Mouse (Mus musculus): ENCODE measurements around the gene Ttll8. TPM values are rescaled to one million over a fixed set of nuclear protein-coding genes. Genes with fewer than 3 reads are reported as not detected.

Ttll8 gene
- total RNA-seq, 2 experiments from 2014 or later = not detected

DNA sequence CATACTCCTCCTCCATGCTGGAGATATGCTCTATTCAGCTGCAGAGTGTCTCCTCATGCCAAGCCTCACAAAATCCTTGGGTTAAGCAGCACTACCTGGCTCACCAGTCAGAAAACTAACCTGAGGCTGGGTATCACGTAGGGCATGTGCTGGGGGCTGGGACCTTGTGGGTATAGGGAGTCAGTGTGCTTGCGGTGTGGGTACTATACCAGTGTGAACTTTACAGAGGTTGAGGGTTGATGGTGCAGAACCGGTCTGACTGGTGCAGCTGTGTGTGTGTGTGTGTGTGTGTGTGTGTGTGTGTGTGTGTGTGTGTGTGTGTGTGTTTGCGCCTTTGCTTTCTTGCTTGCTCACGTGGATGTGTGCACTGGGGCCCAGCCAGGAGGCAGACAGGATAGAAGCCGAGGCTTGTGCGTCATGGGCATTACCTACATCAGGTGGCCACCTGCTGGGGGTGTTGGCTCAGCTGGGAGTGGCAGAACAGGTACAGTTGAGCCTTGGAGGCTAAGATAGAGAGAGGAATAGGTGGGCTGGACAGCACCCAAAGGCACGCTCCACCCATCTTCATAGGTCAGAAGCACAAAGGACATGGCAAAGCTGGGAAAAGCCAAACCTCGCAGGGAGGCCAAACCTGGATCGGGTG is 102.6 kb downstream of the Ttll8 start:
- no peak for DNase-seq
- Histone ChIP-seq H3K4me3 (no peak overlapping the region), H3K27ac (peak overlapping the region; percentile 90)
- intact Hi-C loops (cut with DNase I) = no loop called here
- no peak for TF ChIP-seq CTCF (IDR thresholded peaks at IDR 0.05)

DNA sequence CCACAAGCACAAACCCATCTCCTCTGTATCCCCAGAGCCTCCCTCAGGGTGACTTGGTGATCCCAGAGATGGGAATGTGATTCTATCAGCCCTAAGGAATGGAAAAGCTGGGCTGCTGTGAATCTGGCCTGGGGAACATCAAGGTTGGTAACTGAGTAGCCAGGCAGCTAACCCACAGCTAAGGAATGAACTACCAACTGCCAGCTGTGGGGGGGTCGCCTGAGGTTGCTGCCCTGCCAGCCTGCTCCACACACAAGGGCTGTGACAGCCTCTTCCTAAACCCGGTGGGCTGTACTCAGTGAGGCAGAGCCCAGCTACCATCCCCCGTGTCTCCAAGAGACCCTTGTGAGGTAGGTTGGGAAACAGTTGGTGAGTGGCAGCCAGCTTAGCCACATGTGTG is 103.1 kb downstream of the Ttll8 start:
- TF ChIP-seq CTCF (IDR thresholded peaks at IDR 0.05) = no peak
- DNase-seq = no peak
- Histone ChIP-seq H3K27ac (peak overlapping the region; percentile 90), H3K4me3 (peak overlapping the region; percentile 7; the same call in 1 of the 2 replicates)
- intact Hi-C loops (cut with DNase I) = no loop called here

DNA sequence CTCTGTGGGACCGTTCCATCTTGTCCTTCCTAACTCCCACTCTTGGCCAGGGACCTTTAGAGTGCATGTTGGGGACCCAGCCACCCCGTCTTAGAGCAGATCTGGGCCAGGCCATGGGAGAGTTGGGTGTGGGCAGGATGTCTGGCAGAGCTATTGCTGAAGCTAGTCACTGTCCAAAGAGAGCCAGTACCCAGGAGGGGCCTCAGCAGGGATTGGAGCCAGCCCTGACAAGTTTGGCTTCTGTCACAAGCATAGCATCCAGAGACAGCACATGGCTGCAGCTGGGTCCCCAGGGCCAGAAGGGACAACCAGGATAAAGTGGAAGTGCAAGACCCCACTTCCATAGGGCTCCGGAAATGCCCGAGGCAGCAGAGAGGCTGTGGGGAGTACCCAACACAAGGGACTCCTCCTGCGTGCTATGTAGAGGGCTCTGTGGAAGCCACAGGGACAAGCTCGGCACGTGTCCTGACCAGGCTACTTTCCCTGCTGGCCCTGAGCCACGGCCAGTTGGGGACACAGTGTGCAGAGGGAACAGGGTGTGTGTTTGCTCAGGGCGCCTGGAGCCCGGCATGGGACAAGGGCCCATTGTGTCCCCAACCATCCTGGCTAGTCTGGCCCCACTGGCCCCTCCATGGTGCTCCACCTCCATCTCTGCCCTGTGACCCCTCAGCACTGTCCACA is 103.9 kb downstream of the Ttll8 start:
- Histone ChIP-seq H3K27ac (peak overlapping the region; percentile 90), H3K4me3 (peak overlapping the region; percentile 7; the same call in 1 of the 2 replicates)
- DNase-seq = peak; percentile 95
- intact Hi-C loops (cut with DNase I) = no loop called here
- no peak for TF ChIP-seq CTCF (IDR thresholded peaks at IDR 0.05)

DNA sequence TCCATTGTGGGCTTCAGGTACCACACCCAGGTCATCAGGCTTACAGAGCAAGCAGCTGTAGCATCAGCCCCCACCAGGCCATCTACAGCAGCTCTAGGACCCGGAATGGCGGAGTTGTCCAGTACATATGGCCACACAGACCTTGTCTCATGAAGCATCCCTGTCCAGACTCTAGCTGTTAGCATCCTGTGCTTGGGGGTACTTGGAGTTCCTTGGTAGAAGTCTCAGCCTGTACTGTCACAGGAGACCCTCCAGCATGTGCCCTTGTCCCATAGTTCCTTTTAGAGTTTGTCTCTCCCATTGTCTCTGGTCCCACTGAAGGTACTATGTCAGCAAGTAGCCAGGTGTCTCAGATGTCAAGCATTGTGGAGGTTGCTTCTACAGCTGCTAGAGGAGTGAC is 104.6 kb downstream of the Ttll8 start:
- DNase-seq = no peak
- H3K27ac ChIP-seq = peak overlapping the region; percentile 90
- TF ChIP-seq CTCF (IDR thresholded peaks at IDR 0.05) = no peak
- no peak overlapping the region for H3K4me3 ChIP-seq
- intact Hi-C loops (cut with DNase I) = no loop called here

DNA sequence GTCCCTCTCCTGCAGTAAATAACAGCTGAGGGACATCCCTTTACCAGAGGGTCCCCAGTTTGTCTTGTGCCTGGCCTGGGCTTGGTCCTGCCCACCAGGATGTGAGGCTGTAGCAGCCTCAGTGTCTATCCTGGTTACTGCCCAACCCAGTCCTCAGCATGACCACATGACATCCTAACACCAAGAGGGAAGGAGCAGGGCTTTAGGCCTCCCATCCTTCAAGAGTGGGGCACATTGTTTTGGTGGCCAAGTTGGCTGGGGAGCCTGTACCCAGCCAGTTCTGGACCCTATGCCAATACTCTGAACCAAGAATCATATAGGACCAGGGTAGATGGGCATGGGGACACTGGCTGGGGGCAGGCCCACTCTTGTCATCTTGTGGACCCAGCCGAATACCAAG is 105.6 kb downstream of the Ttll8 start:
- intact Hi-C loops (cut with DNase I) = no loop called here
- no peak for DNase-seq
- Histone ChIP-seq H3K4me3 (no peak overlapping the region), H3K27ac (peak overlapping the region; percentile 90)
- no peak for TF ChIP-seq CTCF (IDR thresholded peaks at IDR 0.05)

DNA sequence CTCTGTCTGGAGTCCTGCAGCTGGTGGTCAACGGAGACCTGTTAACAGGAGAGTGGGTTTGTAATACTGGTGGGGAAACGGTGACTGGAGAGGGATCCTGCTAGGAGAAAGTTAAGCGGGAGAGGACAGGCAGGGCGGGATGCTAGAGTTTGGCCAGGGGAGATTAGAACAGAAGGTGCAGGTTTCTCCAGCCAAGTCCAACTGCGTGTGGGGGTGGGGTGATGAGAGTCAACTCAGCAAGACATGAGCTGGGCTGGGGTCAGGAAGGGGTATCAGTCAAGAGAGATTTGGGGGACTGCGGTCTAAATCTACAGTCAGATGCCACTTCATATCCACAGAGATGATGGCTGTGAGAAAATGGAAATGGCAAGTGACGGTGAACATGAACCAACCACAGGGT is 109.3 kb downstream of the Ttll8 start:
- no peak for DNase-seq
- Histone ChIP-seq H3K27ac (no peak overlapping the region), H3K4me3 (no peak overlapping the region)
- intact Hi-C loops (cut with DNase I) = no loop called here
- TF ChIP-seq CTCF (IDR thresholded peaks at IDR 0.05) = no peak

DNA sequence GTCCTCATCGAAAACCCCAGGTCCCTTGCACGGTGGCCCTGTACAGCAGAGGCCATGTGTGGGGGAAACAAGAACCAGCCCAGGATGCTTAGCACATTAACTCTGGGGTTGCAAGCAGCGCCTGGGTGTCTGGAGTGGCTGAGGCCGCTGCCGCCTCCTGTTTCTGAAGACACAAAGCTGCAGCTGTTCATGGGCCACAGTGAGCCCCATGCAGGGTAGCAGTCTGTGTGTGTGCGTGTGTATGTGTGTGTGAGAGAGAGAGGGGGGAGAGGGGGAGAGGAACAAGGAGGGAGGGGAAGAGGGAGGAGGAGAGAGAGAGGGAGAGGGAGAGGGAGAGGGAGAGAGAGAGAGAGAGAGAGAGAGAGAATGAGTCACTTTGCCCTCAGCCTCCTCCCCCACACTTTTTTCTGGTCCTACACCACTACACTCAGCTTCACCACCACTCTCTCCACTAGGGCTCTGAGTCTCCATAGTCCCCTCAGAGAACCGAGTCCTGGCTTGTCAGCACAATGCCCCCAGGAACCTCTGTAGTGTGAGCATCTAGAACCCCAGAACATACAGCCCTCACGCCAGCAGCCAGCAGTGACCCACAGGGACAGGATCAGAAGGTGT is 110.6 kb downstream of the Ttll8 start:
- no peak for TF ChIP-seq CTCF (IDR thresholded peaks at IDR 0.05)
- intact Hi-C loops (cut with DNase I) = no loop called here
- no peak overlapping the region for H3K4me3 ChIP-seq
- no peak for DNase-seq
- H3K27ac ChIP-seq = peak overlapping the region; percentile 24; the same call in 1 of the 2 replicates

DNA sequence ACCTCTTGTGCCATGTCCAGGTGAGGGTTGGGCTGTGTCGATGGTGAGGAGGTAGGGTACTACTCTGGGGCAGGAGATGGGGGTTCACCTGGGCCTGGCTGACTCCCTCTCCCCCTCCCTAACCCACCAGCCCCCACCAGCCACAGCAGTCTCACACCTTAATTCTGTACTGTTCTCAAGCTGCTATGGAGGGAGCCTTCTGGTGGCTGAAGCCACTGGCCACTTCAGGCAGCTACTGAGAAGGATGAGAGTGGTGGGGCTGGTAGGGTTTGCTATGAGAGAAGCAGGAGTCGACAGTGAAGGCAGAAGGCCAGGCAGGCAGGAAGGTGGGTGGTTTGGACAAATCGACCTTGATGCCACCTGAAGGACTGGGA is 111.9 kb downstream of the Ttll8 start:
- Histone ChIP-seq H3K4me3 (no peak overlapping the region), H3K27ac (no peak overlapping the region)
- no peak for TF ChIP-seq CTCF (IDR thresholded peaks at IDR 0.05)
- intact Hi-C loops (cut with DNase I) = no loop called here
- no peak for DNase-seq

DNA sequence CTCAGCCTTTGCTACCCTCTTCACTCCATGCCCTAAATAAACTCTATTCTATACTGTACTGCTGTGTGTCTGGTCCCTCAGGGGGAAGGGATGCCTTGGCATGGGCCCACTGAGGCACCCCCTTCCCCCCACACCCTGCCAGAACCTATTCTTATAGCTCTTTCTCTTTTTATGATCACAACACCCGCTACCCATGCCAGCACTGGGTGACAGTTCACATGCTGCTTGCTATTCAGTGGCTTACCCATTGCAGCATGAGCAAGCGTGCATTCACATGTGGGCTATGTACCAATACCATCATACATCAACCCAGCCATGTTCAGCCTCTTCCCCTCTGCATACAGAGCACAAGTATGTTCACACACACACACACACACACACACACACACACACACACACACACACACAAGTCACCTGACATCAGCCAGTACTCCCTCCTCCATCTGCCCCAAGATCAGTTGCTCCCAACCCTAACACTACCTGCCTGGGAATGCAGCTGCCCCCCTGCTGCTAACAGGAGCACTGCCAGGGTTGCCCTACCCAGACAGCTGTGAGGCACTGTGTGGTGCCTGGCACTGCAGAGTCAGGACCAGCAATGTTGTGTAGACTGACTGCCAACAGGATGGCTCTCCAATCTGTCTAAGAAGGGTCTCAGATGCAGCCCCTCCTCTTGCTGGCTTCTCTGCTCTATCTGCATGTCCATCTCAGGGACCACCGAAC is 112.5 kb downstream of the Ttll8 start:
- intact Hi-C loops (cut with DNase I) = no loop called here

DNA sequence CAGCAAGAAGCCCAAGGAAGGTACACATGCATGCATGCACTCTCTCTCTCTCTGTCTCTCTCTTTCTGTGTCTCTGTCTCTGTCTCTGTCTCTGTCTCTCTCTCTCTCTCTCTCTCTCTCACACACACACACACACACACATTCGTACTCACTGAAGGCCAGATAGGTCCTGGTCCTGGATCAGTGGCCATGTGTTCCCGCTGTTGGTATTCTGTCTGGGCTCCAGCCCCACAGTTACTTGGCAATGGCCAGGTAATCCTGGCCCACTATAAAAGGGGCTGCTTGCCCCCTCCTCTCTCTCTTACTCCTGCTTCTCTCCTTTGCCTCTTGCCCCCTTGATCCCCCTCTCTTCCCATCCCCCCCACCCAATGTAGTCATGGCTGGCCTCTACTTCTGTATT is 113.1 kb downstream of the Ttll8 start:
- DNase-seq = no peak
- no peak for TF ChIP-seq CTCF (IDR thresholded peaks at IDR 0.05)
- Histone ChIP-seq H3K27ac (peak overlapping the region; percentile 69), H3K4me3 (no peak overlapping the region)
- intact Hi-C loops (cut with DNase I) = no loop called here

More for the DNA sequence above, 112.5 kb downstream of the Ttll8 start:
- H3K4me3 ChIP-seq = no peak overlapping the region
- no peak for TF ChIP-seq CTCF (IDR thresholded peaks at IDR 0.05)
- DNase-seq = no peak
- peak overlapping the region; percentile 69; the same call in 1 of the 2 replicates for H3K27ac ChIP-seq

Other genes with a start within 250 kb of the Ttll8 start
- 10 to 100 TPM; 25.0 to 25.4 TPM for gene Brd1, start 220.2 kb downstream of the Ttll8 start, total RNA-seq (2021)
- gene Zbed4, start 202.8 kb downstream of the Ttll8 start, total RNA-seq (2021) = 10 to 100 TPM; 14.1 to 15.8 TPM
- gene Alg12, start 135.1 kb downstream of the Ttll8 start, total RNA-seq (2021) = 1 to 10 TPM; 3.9 to 6.6 TPM
- 10 to 100 TPM in 1 of 2 experiments, 1 to 10 TPM in 1; 8.1 to 11.6 TPM for gene Creld2, start 134.8 kb downstream of the Ttll8 start, total RNA-seq (2021)
- gene Pim3, start 92.2 kb downstream of the Ttll8 start, total RNA-seq (2021) = 10 to 100 TPM; 34.4 to 46.6 TPM
- not detected for gene Mlc1, start 24.6 kb upstream of the Ttll8 start, total RNA-seq (2021)
- not detected for gene Mov10l1, start 28.5 kb upstream of the Ttll8 start, total RNA-seq (2021)
- gene Panx2, start 105.3 kb upstream of the Ttll8 start, total RNA-seq (2021) = not detected
- gene Trabd, start 120.7 kb upstream of the Ttll8 start, total RNA-seq (2021) = 10 to 100 TPM; 28.5 to 33.6 TPM
- gene Selenoo, start 134.7 kb upstream of the Ttll8 start, total RNA-seq (2021) = 10 to 100 TPM; 13.8 to 15.6 TPM
- 1 to 10 TPM; 6.8 to 8.4 TPM for gene Tubgcp6, start 168.7 kb upstream of the Ttll8 start, total RNA-seq (2021)
- gene Hdac10, start 174.3 kb upstream of the Ttll8 start, total RNA-seq (2021) = 1 to 10 TPM; 5.9 to 6.4 TPM
- 100 to 1,000 TPM; 128 TPM for gene Mapk12, start 186.3 kb upstream of the Ttll8 start, total RNA-seq (2021)
- gene Mapk11, start 195.2 kb upstream of the Ttll8 start, total RNA-seq (2021) = 1 to 10 TPM; 1.0 to 1.1 TPM
- gene Plxnb2, start 226.4 kb upstream of the Ttll8 start, total RNA-seq (2021) = 1 to 10 TPM; 8.3 to 8.7 TPM
- 10 to 100 TPM in 1 of 2 experiments, 1 to 10 TPM in 1; 8.9 to 10.9 TPM for gene Dennd6b, start 242.1 kb upstream of the Ttll8 start, total RNA-seq (2021)